Mouse (Mus musculus) G1E (cell line): ENCODE measurements around the gene Btd. TPM values are rescaled to one million over a fixed set of nuclear protein-coding genes. Genes with fewer than 3 reads are reported as not detected.

Experiments
- ATAC-seq: 2 replicates; pipeline ENCODE4 v1.8.0; 2016; ENCODE audit warnings: mild to moderate bottlenecking; ENCODE audit not compliant: insufficient number of reproducible peaks, poor library complexity, low FRiP score, severe bottlenecking; ENCODE audit errors: extremely low read depth
- DNase-seq: peaks from one replicate; pipeline ENCODE4 v3.0.0; 2012; ENCODE audit warnings: low spot score
- H3K27me3 ChIP-seq: 2 replicates; pipeline ENCODE4 v1.6.1; 2012; ENCODE audit warnings: mild to moderate bottlenecking, low read length, inconsistent platforms; ENCODE audit not compliant: insufficient read depth
- H3K36me3 ChIP-seq: replicated peaks from 2 replicates; pipeline ENCODE3; 2012; ENCODE audit warnings: mild to moderate bottlenecking, inconsistent platforms
- H3K4me1 ChIP-seq: 2 replicates; pipeline ENCODE4 v1.6.1; 2012; ENCODE audit warnings: low read depth, low read length, inconsistent platforms, mixed read lengths; ENCODE audit not compliant: insufficient read depth
- H3K4me3 ChIP-seq: 2 replicates; pipeline ENCODE4 v1.5.1; 2012; ENCODE audit warnings: low read depth, mild to moderate bottlenecking, inconsistent platforms, low read length, moderate library complexity, mixed read lengths
- H3K9me3 ChIP-seq: replicated peaks from 2 replicates; pipeline ENCODE4 v1.6.1; 2012; ENCODE audit warnings: inconsistent platforms
- CTCF ChIP-seq: IDR thresholded peaks from 2 replicates; pipeline ENCODE4 v1.5.1; 2012; ENCODE audit warnings: low read depth, low read length, inconsistent platforms, mixed read lengths
- GATA1 ChIP-seq: IDR thresholded peaks from 2 replicates; pipeline ENCODE4 v1.6.1; 2012; ENCODE audit warnings: borderline replicate concordance, low read length, inconsistent platforms, mixed read lengths
- GATA2 ChIP-seq: IDR thresholded peaks from 2 replicates; pipeline ENCODE4 v1.6.1; 2012; ENCODE audit warnings: low read depth, low read length, inconsistent platforms, borderline replicate concordance
- POLR2AphosphoS5 ChIP-seq: IDR thresholded peaks from 2 replicates; pipeline ENCODE4 v1.6.1; 2012; ENCODE audit warnings: low read depth, low read length, inconsistent platforms; ENCODE audit not compliant: insufficient replicate concordance
- TAL1 ChIP-seq: conservative IDR thresholded peaks from 2 replicates; pipeline ENCODE4 v1.6.1; 2012; ENCODE audit warnings: low read depth, low read length, inconsistent platforms, mixed read lengths
- polyA plus RNA-seq: library from polyadenylated mRNA; stranded (reverse); fragments of >175 nt; gene quantifications from 2 replicates; pipeline ENCODE4 v1.2.3, GENCODE M21; 2012
- total RNA-seq, 2 experiments: library from RNA; stranded (forward) in 1 of 2; stranded (reverse) in 1 of 2; fragments of 200-1000 nt in 1 of 2; fragments of >200 nt in 1 of 2; fragmentation: Nextera tagmentation in 1 of 2; gene quantifications; 2 replicates each; pipeline ENCODE4 v1.2.3; 2014 to 2017

Gene Btd
- total RNA-seq (2014; fragmentation: Nextera tagmentation) (11.9 and 17.1 TPM in 2 replicates), total RNA-seq (2017) (14.5 and 14.7 TPM in 2 replicates), polyA plus RNA-seq (2.9 and 4.2 TPM in 2 replicates)

DNA sequence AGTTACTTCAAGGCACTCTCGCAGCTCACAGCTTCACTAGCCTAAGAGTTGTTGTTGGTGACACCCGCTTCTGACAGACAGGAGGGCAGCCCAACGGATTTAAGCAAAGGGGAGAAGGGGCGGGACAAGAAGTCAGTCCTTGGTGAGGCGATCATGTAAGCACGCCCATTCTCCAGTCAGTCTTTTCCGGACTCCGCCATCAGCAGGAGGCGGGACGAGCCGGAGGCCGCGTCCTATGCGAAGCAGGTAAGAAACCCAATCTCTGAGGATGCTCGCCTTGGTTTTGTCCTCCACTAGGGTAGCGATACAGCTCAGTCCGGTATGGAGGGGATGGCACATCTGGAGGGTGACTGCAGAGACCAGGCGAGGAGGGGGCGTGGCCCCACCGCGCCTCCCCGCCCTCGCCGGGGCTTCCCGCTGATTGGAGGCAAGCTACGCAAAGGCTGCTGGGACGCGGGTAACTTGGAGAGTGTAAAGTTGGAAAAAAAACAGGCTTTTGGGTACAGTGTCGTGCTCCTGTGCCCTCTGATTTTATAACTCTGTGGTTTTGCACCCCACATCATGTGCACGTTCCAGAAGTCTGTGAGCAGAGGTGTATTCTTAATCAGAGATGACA lies at the start of gene Btd, which contains the start of gene Hacl1:
Btd (plus strand) TSS at position 139 of the 616 bp plus-strand sequence.
Hacl1 (minus strand) TSS at position 397 of the 616 bp plus-strand sequence.
- H3K27me3 ChIP-seq, result no peaks in the 10 kb centered on the region
- H3K36me3 ChIP-seq, result peaks cover 7% of the 10 kb centered on the region
- TF ChIP-seq GATA2 (no peak), POLR2AphosphoS5 (no peak), TAL1 (no peak), GATA1 (no peak), CTCF (no peak)
- peak within 1 kb of the TSS; percentile 84 for H3K4me3 ChIP-seq
- peak; percentile 91 for DNase-seq
- no peaks in the 10 kb centered on the region for H3K9me3 ChIP-seq
- H3K4me1 ChIP-seq, result peaks cover 28% of the 10 kb centered on the region
- peak; percentile 99 for ATAC-seq

DNA sequence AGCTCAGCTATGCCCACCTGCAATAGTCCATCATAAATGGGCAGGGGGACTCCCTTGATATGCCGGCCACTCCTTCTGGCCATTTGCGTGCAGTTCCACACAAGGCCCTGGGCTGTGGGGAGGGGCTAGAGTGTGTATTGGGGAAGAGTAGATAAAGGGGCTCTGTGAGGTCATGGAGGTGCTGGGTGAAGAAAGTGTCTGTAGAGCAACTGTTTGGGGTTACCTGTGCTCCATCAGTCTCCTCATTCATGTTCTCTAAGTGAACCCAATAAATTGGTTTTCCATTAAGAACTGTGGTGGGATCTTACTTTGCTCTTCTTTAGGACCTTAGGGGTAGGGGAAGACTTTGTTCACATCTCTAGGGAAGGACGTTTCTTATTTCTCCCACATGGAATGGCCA lies 49.6 kb upstream of the Btd start, which contains the start of gene Colq:
Colq (minus strand) TSS at position 101 of the 400 bp plus-strand sequence.
- Histone ChIP-seq H3K9me3 (no peaks in the 10 kb centered on the region), H3K4me1 (no peaks in the 10 kb centered on the region), H3K4me3 (no peak within 1 kb of the TSS), H3K36me3 (no peaks in the 10 kb centered on the region), H3K27me3 (peaks cover 9% of the 10 kb centered on the region; the same call in 1 of the 2 replicates)
- ATAC-seq, result no peak
- no peak for TF ChIP-seq POLR2AphosphoS5
- no peak for TF ChIP-seq GATA2
- no peak for TF ChIP-seq CTCF
- no peak for TF ChIP-seq GATA1
- TF ChIP-seq TAL1, result no peak
- no peak for DNase-seq

DNA sequence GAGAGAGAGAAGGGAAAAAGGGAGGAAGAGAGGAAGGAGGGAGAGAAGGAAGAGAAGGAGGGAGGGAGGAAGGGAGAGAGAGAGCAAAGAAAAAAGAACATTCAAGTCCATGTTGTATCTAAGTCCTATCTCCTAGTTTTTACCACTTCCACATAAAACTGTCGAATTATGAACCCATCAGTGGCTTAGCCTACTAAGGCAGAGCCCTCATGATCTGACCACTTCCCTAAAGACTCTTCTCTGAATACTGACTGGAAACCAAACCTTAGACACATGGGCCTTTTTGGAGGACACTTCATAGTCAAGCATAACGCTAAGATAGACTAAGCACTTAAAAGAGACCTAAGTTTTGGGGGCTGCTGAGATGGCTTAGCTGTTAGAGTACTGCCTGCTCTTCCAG lies 47.8 kb upstream of the Btd start:
- Histone ChIP-seq H3K9me3 (no peaks in the 10 kb centered on the region), H3K4me3 (no peak overlapping the region), H3K4me1 (no peaks in the 10 kb centered on the region), H3K36me3 (no peaks in the 10 kb centered on the region), H3K27me3 (peaks cover 7% of the 10 kb centered on the region; the same call in 1 of the 2 replicates)
- TF ChIP-seq TAL1, result no peak
- no peak for TF ChIP-seq GATA1
- no peak for TF ChIP-seq CTCF
- TF ChIP-seq POLR2AphosphoS5, result no peak
- TF ChIP-seq GATA2, result no peak
- ATAC-seq, result no peak
- no peak for DNase-seq

DNA sequence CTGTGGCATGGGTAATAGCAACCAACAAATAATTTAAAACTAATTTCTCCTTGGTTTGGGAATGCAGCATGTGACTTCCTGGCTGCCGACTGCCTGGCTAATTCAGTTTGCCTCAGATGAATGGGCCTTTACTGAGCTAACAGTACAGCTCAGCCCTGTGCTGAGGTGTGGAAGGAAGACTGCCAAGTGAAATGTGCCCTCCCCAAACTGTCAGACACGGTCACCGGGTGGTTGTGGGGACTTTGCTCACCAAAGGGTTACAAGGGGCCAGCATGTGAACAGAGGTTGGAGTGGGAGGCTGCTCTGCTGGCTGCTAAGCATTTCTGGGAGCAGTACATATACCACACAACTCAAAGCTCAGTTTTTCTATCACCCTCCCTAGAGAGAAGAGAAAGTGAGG lies 46.1 kb upstream of the Btd start:
- Histone ChIP-seq H3K27me3 (peaks cover 5% of the 10 kb centered on the region; the same call in 1 of the 2 replicates), H3K36me3 (no peaks in the 10 kb centered on the region), H3K4me1 (no peaks in the 10 kb centered on the region), H3K9me3 (no peaks in the 10 kb centered on the region), H3K4me3 (no peak overlapping the region)
- ATAC-seq (no peak), DNase-seq (no peak)
- TF ChIP-seq POLR2AphosphoS5 (no peak), GATA2 (no peak), TAL1 (no peak), CTCF (no peak)

DNA sequence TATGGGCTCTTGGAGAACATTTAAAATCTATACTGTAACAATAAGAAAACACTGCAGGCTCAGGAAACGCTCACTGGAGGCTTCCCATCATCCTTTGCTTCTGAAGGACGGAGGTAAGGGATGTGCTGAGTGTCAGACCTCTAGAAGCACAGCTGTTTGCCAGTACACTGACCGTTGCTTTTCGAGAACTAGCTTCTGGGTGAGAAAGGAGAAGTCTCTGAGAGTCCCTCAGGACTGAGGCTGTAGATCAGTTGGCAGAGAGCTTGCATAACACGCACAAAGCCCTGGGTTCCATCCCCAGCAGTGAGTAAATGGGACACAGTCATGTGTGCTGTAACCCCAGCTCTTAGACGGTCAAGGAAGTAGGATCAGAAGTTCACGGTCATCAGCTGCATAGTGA lies 44.4 kb upstream of the Btd start:
- TF ChIP-seq POLR2AphosphoS5 (no peak), CTCF (no peak), GATA2 (no peak), TAL1 (no peak), GATA1 (no peak)
- H3K4me1 ChIP-seq, result no peaks in the 10 kb centered on the region
- no peak overlapping the region for H3K4me3 ChIP-seq
- H3K9me3 ChIP-seq, result no peaks in the 10 kb centered on the region
- no peak for DNase-seq
- H3K27me3 ChIP-seq, result peaks cover 6% of the 10 kb centered on the region; the same call in 1 of the 2 replicates
- no peaks in the 10 kb centered on the region for H3K36me3 ChIP-seq
- ATAC-seq, result no peak

DNA sequence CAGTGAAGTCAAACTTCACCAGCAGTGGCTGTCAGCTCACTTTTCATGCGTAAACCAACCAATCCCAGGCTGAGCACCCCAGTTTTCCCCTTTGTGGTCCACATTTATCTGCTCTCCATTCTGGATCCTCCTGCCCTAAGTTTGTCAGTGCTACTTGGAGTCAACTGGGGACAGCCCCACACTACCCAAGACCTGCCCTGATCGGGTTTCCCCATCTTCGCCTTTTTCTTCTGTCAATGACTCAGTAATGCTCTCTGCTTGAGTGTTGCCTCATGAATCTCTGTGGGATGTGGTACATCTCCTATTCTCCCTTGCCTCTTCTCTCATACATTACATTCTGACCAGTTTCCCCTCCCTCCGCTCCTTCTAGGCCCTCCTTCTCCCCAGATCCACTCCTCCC lies 43.4 kb upstream of the Btd start:
- no peak for TF ChIP-seq POLR2AphosphoS5
- no peak for TF ChIP-seq TAL1
- TF ChIP-seq GATA2, result no peak
- no peak for TF ChIP-seq CTCF
- no peak for TF ChIP-seq GATA1
- peaks cover 9% of the 10 kb centered on the region; the same call in 1 of the 2 replicates for H3K27me3 ChIP-seq
- no peak for DNase-seq
- no peak overlapping the region for H3K4me3 ChIP-seq
- no peaks in the 10 kb centered on the region for H3K36me3 ChIP-seq
- no peaks in the 10 kb centered on the region for H3K9me3 ChIP-seq
- ATAC-seq, result no peak
- no peaks in the 10 kb centered on the region for H3K4me1 ChIP-seq
